Mouse (Mus musculus) CD8-positive naive resting alpha-beta T cell, adult 2 months (primary cell): ENCODE data around the gene Gm45716.

Experiments
- DNase-seq, 2 experiments: peaks; one replicate each; pipeline ENCODE4 v3.0.0; 2022; ENCODE audit warnings: low read depth in 2 of 2, low spot score in 2 of 2

Gm45716 gene

GRCm38 (mm10) chr11:90200826-90201225 is 13.3 kb downstream of the Gm45716 start:
- no peak for DNase-seq

- no peak for DNase-seq
Measured at GRCm38 (mm10) chr11:90214246-90214645, 26.8 kb downstream of the Gm45716 start.

- DNase-seq: no peak
Measured at GRCm38 (mm10) chr11:90220022-90220645, 32.7 kb downstream of the Gm45716 start.

DNA sequence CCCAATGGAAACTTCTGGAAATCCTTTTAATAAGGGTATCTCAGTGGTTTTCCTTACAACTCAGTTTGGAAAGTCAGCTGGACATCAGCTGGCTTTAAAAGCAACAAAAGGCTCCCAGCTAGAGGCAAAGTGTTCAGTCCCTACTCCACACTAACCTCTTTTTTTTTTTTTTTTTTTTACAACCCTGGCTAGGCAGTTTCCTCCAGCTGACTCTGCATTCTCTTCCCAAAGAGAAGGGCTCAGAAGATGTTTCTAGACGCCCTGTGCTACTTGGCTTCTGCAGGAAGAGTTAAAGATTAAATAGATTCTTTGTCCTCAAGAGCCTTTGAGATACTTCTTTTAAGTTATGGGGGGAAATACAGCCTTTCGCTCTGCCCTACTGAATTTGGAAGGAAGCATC is 33.3 kb downstream of the Gm45716 start:
- no peak for DNase-seq

DNA sequence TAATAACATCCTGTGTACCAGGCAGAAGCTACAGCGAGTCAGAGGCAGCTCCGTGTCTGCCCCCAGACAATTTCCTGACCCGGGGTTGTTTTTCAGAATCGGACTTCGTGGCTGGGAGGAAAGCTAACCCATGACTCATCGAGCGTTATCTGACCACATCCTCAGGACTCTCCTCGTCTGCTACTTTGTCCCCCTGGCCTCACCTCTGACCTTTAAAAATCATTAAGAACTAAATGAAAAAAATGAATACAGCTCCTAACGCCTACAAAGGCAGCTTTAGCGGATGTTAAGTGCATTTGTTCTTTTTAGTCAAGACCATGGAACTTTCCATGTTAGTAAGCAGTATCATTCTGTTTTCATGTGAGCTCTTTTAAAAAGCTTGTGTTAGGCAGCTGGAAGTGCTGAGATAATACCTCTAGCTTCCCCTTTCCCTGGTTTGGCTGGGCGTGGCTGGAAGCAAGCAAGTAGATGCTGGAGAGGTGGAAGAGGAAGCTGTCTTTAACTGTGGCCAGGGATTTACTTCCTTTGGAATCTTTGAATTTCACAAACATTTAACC is 37.5 kb downstream of the Gm45716 start:
- no peak for DNase-seq

GRCm38 (mm10) chr11:90227000-90227922 is 39.8 kb downstream of the Gm45716 start:
- no peak for DNase-seq

DNA sequence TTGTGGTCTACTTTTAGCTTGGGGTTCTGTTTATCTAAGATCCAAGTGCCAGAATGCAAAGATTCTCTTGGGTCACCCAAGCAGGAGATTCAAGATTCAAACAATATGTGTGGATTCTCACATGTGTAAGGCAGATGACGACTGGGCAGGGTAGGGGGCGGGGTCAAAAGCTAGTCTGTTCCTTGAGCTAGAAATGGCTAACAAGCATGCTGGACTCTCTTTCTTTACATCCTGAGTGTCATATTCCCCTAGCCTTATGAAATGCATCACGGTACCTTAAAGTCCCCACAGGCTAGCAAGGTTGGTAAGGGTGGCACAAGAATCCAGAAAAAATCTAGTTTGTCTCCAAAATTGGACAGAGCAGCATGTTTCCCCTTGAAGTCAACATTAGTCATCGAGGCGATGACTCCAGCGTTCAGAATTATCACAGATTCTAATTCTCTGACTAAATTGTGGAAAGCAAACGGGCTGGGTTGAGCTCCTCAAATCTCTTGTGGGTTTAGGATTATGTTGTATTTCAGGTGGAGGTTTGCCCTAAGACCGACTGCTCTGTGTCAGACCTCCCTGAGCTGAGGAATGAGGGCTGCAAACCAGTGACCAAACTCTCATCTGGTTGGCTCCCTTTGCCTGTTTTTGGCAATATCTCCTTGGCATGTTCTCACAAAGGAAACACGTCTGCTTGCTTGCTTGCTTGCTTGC is 40.9 kb downstream of the Gm45716 start:
- no peak for DNase-seq

DNA sequence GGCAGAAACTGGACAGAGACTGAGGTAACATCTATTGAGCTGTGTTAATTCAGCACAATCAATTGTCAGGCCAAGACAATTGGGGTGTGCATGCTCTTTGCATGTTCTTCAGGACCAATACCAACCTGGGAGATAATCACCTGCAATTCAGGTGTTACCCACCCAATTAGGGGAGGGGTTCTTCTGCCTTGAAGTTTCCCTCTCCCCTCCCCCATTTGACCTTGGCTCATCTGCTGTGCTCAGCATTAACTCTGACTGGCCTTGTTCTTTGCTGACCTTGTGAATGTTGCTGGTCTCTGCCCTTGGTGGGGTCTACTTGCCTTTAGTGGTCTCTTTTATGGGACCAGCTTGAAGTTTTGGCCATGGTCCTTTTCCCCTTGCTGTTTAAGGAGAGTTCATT is 42.3 kb downstream of the Gm45716 start:
- no peak for DNase-seq

- DNase-seq: no peak
Measured at GRCm38 (mm10) chr11:90230671-90231070, 43.2 kb downstream of the Gm45716 start.

DNA sequence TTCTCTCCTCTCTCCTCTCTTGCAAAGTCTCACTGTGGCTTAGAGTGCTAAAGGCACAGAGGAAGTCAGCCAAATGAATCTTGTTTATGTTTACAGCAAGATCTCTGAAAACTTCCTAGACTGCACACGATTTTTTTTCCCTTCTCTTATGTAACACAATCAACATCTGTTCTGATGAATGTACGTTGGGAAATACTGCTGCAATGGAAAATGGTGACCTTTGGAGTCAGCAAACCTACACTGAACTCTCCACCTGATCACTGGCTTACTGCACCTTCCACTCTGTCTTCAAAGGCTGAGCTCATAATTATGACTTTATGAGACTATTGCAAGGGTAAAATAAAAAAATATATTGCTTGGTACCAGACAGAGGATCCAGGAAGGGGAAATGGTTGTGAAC is 44.1 kb downstream of the Gm45716 start:
- DNase-seq: no peak

DNA sequence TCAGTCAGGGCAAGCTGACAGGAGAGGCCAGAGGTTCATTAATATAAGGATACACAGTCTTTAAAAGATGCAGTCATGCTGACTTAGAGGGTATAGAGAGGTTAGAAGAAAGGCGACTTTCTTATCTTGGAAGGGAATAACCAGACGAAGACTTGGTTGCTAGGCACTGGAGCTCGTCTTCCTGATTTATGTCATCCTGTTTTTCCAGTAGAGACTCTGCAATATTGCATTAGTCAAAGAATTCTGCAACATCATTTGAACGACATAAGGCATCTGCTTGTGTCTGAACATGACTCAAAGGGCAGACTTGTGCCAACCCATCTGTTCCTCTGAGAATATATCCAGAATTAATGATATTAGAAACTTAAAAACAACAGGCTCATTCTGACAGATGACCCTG is 45.2 kb downstream of the Gm45716 start:
- DNase-seq: no peak

DNA sequence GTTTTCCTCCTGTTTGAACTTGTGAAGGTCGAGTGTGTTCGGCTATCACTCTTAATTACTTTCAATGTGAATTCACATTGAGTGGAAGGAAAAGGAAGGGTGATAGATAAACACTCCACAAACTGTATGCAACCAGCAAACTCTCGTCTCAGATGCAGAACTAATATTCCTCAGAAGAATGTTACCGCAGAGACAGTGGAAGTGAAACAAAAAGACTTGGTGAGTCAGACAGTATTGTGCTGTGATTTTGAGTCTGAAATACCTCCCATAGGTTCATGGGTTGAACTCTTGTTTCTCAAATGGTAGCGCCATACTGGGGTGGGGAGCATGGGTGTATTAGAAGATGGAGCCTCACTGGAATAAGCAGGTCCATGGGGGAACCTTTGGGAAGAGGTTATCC is 47.7 kb downstream of the Gm45716 start:
- DNase-seq: no peak

DNA sequence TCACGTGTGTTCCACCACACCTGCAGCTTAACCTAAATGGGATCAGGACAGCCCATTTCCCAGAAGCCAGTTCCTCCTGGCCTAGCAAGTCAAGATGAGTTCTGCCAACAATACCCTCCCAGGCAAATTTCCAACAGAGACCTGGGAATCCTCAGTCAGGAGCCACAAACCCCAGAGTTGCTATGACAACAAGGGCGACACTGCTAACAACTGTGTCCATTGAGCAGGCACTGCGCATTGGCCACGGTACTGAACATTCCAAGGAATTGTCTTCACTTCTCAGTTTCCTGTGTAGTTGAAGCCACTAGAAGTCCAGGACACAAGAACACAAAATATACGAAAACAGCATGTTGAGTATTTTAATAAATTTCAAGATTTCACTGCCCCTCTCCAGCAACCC is 50.1 kb downstream of the Gm45716 start:
- DNase-seq: no peak

GRCm38 (mm10) chr11:90238657-90239056 is 51.2 kb downstream of the Gm45716 start:
- no peak for DNase-seq

DNA sequence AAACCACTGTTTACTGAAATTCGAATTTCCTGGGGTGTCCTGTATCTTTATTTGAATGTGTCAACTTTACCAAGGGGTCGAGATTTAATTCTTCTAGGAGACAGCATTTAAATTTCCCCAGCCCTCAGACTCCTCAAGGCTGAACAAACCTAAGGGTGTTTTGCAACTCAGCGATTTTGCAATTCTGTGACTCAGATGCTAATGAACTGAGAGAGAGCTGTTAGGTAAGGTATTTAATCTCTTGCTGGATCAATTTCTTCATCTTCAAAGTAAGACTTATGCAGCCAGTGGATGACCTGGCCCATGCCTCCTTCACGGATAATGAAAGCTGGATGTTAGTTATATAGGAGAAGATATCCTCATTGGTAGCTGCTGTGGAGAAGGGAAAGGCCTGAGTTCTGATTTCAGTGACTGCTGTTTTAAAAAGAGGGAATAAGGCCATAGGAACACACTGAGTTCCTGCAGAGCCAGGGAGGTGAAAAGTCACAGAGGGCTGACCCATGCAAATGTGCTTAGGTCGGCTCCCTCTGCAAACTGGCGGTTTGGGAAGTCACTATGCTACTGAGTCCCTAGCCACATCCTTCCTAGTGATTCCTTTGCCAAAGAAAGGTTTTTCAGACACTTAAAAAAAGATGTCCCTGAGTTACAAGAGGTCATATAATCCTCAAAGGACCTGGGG is 53.3 kb downstream of the Gm45716 start:
- DNase-seq: no peak

DNA sequence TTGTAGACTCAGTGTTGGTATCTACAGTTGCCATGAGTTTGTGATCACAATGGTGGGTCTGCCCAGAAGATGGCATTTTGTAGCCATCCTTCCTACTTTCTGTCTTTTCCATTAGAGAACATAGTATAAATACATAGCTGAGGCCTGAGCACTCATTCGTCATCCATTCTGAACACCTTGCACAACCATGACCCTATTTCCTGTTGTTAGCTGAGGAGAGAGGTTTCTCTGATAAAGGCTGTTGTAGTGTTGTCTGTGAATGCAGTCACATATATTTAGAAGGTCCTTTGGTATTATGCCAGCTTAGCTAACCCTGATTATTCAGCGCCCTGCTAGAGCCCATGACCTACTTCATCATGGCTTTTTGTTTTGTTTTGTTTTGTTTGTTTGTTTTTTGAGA is 54.4 kb downstream of the Gm45716 start:
- DNase-seq: no peak

- DNase-seq: no peak
Measured at GRCm38 (mm10) chr11:90243300-90243699, 55.8 kb downstream of the Gm45716 start.

- DNase-seq: no peak
Measured at GRCm38 (mm10) chr11:90245630-90246029, 58.1 kb downstream of the Gm45716 start.

- no peak for DNase-seq
Measured at GRCm38 (mm10) chr11:90246676-90247075, 59.2 kb downstream of the Gm45716 start.

DNA sequence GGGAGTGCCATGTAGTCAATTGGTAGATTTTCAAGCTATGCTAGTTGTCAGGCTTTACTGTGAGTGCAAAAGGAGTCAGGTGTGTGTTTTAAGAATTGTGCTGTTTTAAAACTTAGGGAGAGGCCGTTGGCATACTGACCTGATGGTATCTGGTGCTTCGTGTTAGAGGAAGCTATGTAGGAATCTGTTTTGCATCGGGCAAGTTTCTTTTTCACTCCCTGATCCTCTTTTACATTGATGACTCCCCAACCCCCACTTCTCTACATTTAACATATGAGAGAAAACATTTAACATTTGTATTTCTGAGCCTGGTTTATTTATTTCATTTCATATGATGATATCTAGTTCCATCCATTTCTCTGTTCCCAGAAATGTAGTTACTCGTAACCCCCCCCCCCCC is 60.3 kb downstream of the Gm45716 start:
- no peak for DNase-seq

DNA sequence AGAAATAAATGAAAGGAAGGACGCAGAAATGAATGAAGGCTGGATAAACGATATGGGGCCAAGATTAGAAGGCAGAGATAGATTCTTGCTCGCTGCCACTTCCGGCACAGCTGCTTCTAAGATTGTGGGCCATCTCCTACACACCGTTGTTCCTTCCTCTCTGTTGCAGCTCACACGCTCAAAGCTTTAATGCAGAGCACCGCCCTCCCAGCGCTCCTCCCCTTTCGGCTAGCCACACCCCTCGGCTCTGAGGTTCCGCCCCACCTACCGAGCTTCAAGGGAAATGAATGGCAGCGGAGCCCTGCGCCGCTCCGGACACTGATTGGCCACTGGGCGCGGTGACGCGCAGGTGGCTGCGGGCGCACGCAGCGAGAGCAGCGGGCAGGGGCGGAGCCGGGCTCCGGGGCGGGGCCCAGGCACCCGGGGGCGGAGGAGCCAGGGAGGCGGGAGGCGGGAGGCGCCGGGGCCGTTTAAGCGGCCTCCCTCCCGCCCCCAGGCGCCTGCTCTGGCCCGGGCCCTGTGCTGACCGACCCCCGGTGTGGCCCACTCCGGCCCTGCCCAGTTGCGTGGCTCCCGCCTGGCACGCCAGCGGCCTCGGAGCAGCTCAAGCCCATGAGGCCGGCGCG is 61.7 kb downstream of the Gm45716 start, which contains the start of gene Mmd:
TSS of gene Mmd (plus strand) at position 432 of the 626 bp plus-strand sequence.
- peak; percentile 99 for DNase-seq
